Mouse (Mus musculus): ENCODE data around the gene Tmem100.

DNA sequence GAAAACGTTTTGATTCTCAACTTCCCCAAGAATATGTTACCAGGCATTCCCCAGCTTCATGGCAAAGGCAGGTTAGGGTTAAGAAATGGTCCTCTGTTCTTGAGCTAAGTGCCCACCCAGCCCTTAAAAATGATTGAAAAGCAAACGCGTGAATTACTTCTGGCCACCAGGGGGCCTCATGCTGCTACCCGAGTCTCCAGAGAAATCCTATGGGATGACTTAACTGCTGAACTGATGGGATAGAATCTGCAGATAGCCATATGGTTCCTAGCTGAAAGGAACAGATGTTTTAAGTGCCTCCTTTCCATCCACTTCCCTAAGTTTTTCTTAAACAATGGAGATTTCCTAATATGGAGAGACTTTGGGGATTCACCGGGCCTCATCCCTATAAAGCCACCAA lies 7.9 kb downstream of the Tmem100 start:
- TF ChIP-seq POLR2A (IDR thresholded peaks at IDR 0.05; ENCODE audit: insufficient read depth, low read depth, low read length) (no peak), CTCF (IDR thresholded peaks at IDR 0.05) (peak; percentile 92), EP300 (IDR thresholded peaks at IDR 0.05; ENCODE audit: insufficient read depth, low read depth, low read length) (no peak)
